Mouse (Mus musculus) erythroid progenitor cell, adult 5-6 weeks (primary cell): ENCODE data around the gene March8. TPM values are rescaled to one million over a fixed set of nuclear protein-coding genes. Genes with fewer than 3 reads are reported as not detected.

Experiments
- ATAC-seq: replicated peaks from 2 replicates; pipeline ENCODE4 v1.8.0; 2016; ENCODE audit warnings: moderate number of reproducible peaks, mild to moderate bottlenecking, moderate TSS enrichment, inconsistent platforms; ENCODE audit not compliant: poor library complexity, low FRiP score, severe bottlenecking
- total RNA-seq, 2 experiments: library from RNA; stranded (forward) in 1 of 2; stranded (reverse) in 1 of 2; fragments of 150-400 nt in 1 of 2; fragments of 186-747, 209-891 nt in 1 of 2; gene quantifications; 2 replicates each; pipeline versions ENCODE4 v1.2.3 to v1.2.4; 2015 to 2017; ENCODE audit warnings: low replicate concordance in 2 of 2

March8 gene
- total RNA-seq, 2 experiments from 2014 or later, result 368 to 504 TPM

- no peak for ATAC-seq
Observed at GRCm38 (mm10) chr6:116406152-116406551, 68.3 kb downstream of the March8 start.

- no peak for ATAC-seq
Observed at GRCm38 (mm10) chr6:116406680-116407079, 68.9 kb downstream of the March8 start.

- no peak for ATAC-seq
Observed at GRCm38 (mm10) chr6:116407216-116407615, 69.4 kb downstream of the March8 start.

GRCm38 (mm10) chr6:116407956-116408657, 70.3 kb downstream of the March8 start:
- no peak for ATAC-seq

GRCm38 (mm10) chr6:116410436-116410835, 72.6 kb downstream of the March8 start:
- ATAC-seq, result no peak

GRCm38 (mm10) chr6:116411716-116412115, 73.9 kb downstream of the March8 start:
- ATAC-seq, result no peak

GRCm38 (mm10) chr6:116412546-116413325, 74.9 kb downstream of the March8 start:
- peak; percentile 9; the same call in 1 of the 2 replicates for ATAC-seq

GRCm38 (mm10) chr6:116415126-116415676, 77.4 kb downstream of the March8 start:
- no peak for ATAC-seq

GRCm38 (mm10) chr6:116416000-116416552, 78.3 kb downstream of the March8 start:
- ATAC-seq, result no peak

GRCm38 (mm10) chr6:116417518-116418315, 79.9 kb downstream of the March8 start:
- no peak for ATAC-seq

GRCm38 (mm10) chr6:116418487-116418886, 80.7 kb downstream of the March8 start:
- no peak for ATAC-seq

- no peak for ATAC-seq
Observed at GRCm38 (mm10) chr6:116419699-116420098, 81.9 kb downstream of the March8 start.

GRCm38 (mm10) chr6:116420271-116420670, 82.4 kb downstream of the March8 start:
- no peak for ATAC-seq

- no peak for ATAC-seq
Observed at GRCm38 (mm10) chr6:116422991-116423390, 85.2 kb downstream of the March8 start.

GRCm38 (mm10) chr6:116423664-116424063, 85.8 kb downstream of the March8 start:
- no peak for ATAC-seq

- no peak for ATAC-seq
Observed at GRCm38 (mm10) chr6:116427552-116427951, 89.7 kb downstream of the March8 start.

GRCm38 (mm10) chr6:116428282-116428681, 90.5 kb downstream of the March8 start:
- ATAC-seq, result no peak

- ATAC-seq, result no peak
Observed at GRCm38 (mm10) chr6:116438864-116439263, 101.0 kb downstream of the March8 start.

- no peak for ATAC-seq
Observed at GRCm38 (mm10) chr6:116439531-116439930, 101.7 kb downstream of the March8 start.

GRCm38 (mm10) chr6:116440447-116440846, 102.6 kb downstream of the March8 start:
- ATAC-seq, result no peak
